Mouse (Mus musculus) T-helper 2 cell (primary cell): ENCODE measurements around the gene Icmt.

Experiments used
- in situ Hi-C: fragments of 300-600 bp; cut with MboI, MseI; formaldehyde crosslinking; loops from one replicate; pipeline ENCODE4 v1.15.1; 2025; ENCODE audit warnings: high pct_unique_total_duplicates

The Icmt gene

GRCm38 (mm10) chr4:152338419-152339292, 41.6 kb downstream of the Icmt start, which contains the start of gene Chd5:
Chd5 (plus strand) TSS chr4:152338651.
- in situ Hi-C loops: loop anchor here (5.0 kb wide), 1 partner anchor 89 kb away; no protein-coding TSS in a partner anchor

- in situ Hi-C loops: loop anchor here (5.0 kb wide), 1 partner anchor 88 kb away; no protein-coding TSS in a partner anchor
Observed at GRCm38 (mm10) chr4:152339293-152339790, 42.3 kb downstream of the Icmt start.

GRCm38 (mm10) chr4:152340584-152341284, 43.7 kb downstream of the Icmt start:
- in situ Hi-C loops: no loop called here

GRCm38 (mm10) chr4:152343296-152343695, 46.3 kb downstream of the Icmt start:
- in situ Hi-C loops: no loop called here

GRCm38 (mm10) chr4:152344651-152345050, 47.6 kb downstream of the Icmt start:
- in situ Hi-C loops: no loop called here

GRCm38 (mm10) chr4:152345120-152345889, 48.3 kb downstream of the Icmt start:
- in situ Hi-C loops: no loop called here

GRCm38 (mm10) chr4:152349837-152350381, 52.9 kb downstream of the Icmt start:
- in situ Hi-C loops: no loop called here

GRCm38 (mm10) chr4:152350722-152351421, 53.8 kb downstream of the Icmt start:
- in situ Hi-C loops: no loop called here

GRCm38 (mm10) chr4:152351422-152352305, 54.6 kb downstream of the Icmt start:
- in situ Hi-C loops: no loop called here

- in situ Hi-C loops: no loop called here
Observed at GRCm38 (mm10) chr4:152353886-152354637, 57.0 kb downstream of the Icmt start.

- in situ Hi-C loops: no loop called here
Observed at GRCm38 (mm10) chr4:152355672-152356071, 58.6 kb downstream of the Icmt start.
